Mouse (Mus musculus): ENCODE data around the gene Hmces. TPM values are rescaled to one million over a fixed set of nuclear protein-coding genes. Genes with fewer than 3 reads are reported as not detected.
A peak's percentile ranks its signal among the peaks of the same experiment; 100 is the strongest.

The Hmces gene
- polyA plus RNA-seq, 1 experiment from 2014 or later = 71.9 TPM

- H3K4me3 ChIP-seq (replicated peaks) = no peak overlapping the region
- H3K9me3 ChIP-seq = no peaks in the 10 kb centered on the region
- H3K27me3 ChIP-seq = no peaks in the 10 kb centered on the region
- no peak overlapping the region for H3K9ac ChIP-seq (replicated peaks)
- H3K4me1 ChIP-seq (replicated peaks) = no peaks in the 10 kb centered on the region
- H3K27ac ChIP-seq = no peak overlapping the region
- 31% methylated on average over 4 of the region's 4 CpGs for WGBS
- H3K4me2 ChIP-seq = no peak overlapping the region
- no peaks in the 10 kb centered on the region for H3K36me3 ChIP-seq
- no peak for ATAC-seq (ENCODE audit: insufficient number of reproducible peaks, insufficient read depth, low FRiP score, low TSS enrichment, low read depth)
These were observed 34.7 kb upstream of the Hmces start for GRCm38 (mm10) chr6:87879010-87879409.

GRCm38 (mm10) chr6:87879628-87880027 lies 34.1 kb upstream of the Hmces start:
- no peak for ATAC-seq (ENCODE audit: insufficient number of reproducible peaks, insufficient read depth, low FRiP score, low TSS enrichment, low read depth)
- WGBS = 75% methylated on average over 3 of the region's 3 CpGs
- Histone ChIP-seq H3K4me3 (replicated peaks) (no peak overlapping the region), H3K9ac (replicated peaks) (no peak overlapping the region), H3K27me3 (no peaks in the 10 kb centered on the region), H3K36me3 (no peaks in the 10 kb centered on the region), H3K27ac (no peak overlapping the region), H3K4me1 (replicated peaks) (no peaks in the 10 kb centered on the region), H3K4me2 (no peak overlapping the region), H3K9me3 (no peaks in the 10 kb centered on the region)

- no peaks in the 10 kb centered on the region for H3K27me3 ChIP-seq
- H3K9ac ChIP-seq (replicated peaks) = no peak overlapping the region
- WGBS = 75% methylated on average over 3 of the region's 3 CpGs
- no peak overlapping the region for H3K4me2 ChIP-seq
- ATAC-seq (ENCODE audit: insufficient number of reproducible peaks, insufficient read depth, low FRiP score, low TSS enrichment, low read depth) = no peak
- H3K36me3 ChIP-seq = no peaks in the 10 kb centered on the region
- no peaks in the 10 kb centered on the region for H3K9me3 ChIP-seq
- no peaks in the 10 kb centered on the region for H3K4me1 ChIP-seq (replicated peaks)
- H3K27ac ChIP-seq = no peak overlapping the region
- no peak overlapping the region for H3K4me3 ChIP-seq (replicated peaks)
These were observed 31.5 kb upstream of the Hmces start for GRCm38 (mm10) chr6:87882221-87882620.

GRCm38 (mm10) chr6:87882816-87883215 lies 30.9 kb upstream of the Hmces start:
- Histone ChIP-seq H3K27ac (no peak overlapping the region), H3K4me2 (no peak overlapping the region), H3K4me1 (replicated peaks) (no peaks in the 10 kb centered on the region), H3K4me3 (replicated peaks) (no peak overlapping the region), H3K36me3 (no peaks in the 10 kb centered on the region), H3K9ac (replicated peaks) (no peak overlapping the region), H3K9me3 (no peaks in the 10 kb centered on the region), H3K27me3 (no peaks in the 10 kb centered on the region)
- ATAC-seq (ENCODE audit: insufficient number of reproducible peaks, insufficient read depth, low FRiP score, low TSS enrichment, low read depth) = no peak
- 74% methylated on average over 4 of the region's 4 CpGs for WGBS

- Histone ChIP-seq H3K9ac (replicated peaks) (no peak overlapping the region), H3K36me3 (peaks cover 29% of the 10 kb centered on the region), H3K4me3 (replicated peaks) (no peak overlapping the region), H3K27me3 (no peaks in the 10 kb centered on the region), H3K4me1 (replicated peaks) (peaks cover 7% of the 10 kb centered on the region), H3K4me2 (no peak overlapping the region), H3K9me3 (no peaks in the 10 kb centered on the region), H3K27ac (no peak overlapping the region; the same call in 1 of the 2 replicates)
- ATAC-seq (ENCODE audit: insufficient number of reproducible peaks, insufficient read depth, low FRiP score, low TSS enrichment, low read depth) = no peak
- 88% methylated on average over 1 of the region's 1 CpGs for WGBS
These were observed 27.0 kb upstream of the Hmces start for GRCm38 (mm10) chr6:87886721-87887120.

GRCm38 (mm10) chr6:87887594-87888233 lies 26.0 kb upstream of the Hmces start, which contains the start of gene Copg1:
Copg1 (plus strand) TSS chr6:87887814.
- Histone ChIP-seq H3K4me1 (replicated peaks) (peaks cover 7% of the 10 kb centered on the region), H3K36me3 (peaks cover 39% of the 10 kb centered on the region), H3K4me3 (replicated peaks) (peak within 1 kb of the TSS; percentile 77), H3K4me2 (peak within 1 kb of the TSS; percentile 63), H3K27me3 (no peaks in the 10 kb centered on the region), H3K27ac (peak within 1 kb of the TSS; percentile 73), H3K9me3 (no peaks in the 10 kb centered on the region), H3K9ac (replicated peaks) (peak within 1 kb of the TSS; percentile 85)
- 1% methylated on average over 31 of the region's 31 CpGs for WGBS
- ATAC-seq (ENCODE audit: insufficient number of reproducible peaks, insufficient read depth, low FRiP score, low TSS enrichment, low read depth) = peak; percentile 94

GRCm38 (mm10) chr6:87893931-87894330 lies 19.8 kb upstream of the Hmces start:
- H3K36me3 ChIP-seq = peaks cover 99% of the 10 kb centered on the region
- 93% methylated on average over 7 of the region's 7 CpGs for WGBS
- no peak overlapping the region for H3K4me3 ChIP-seq (replicated peaks)
- no peak overlapping the region for H3K4me2 ChIP-seq
- H3K4me1 ChIP-seq (replicated peaks) = peaks cover 1% of the 10 kb centered on the region
- no peaks in the 10 kb centered on the region for H3K27me3 ChIP-seq
- no peaks in the 10 kb centered on the region for H3K9me3 ChIP-seq
- no peak overlapping the region for H3K27ac ChIP-seq
- ATAC-seq (ENCODE audit: insufficient number of reproducible peaks, insufficient read depth, low FRiP score, low TSS enrichment, low read depth) = no peak
- no peak overlapping the region for H3K9ac ChIP-seq (replicated peaks)

GRCm38 (mm10) chr6:87898028-87898427 lies 15.7 kb upstream of the Hmces start:
- no peak for ATAC-seq (ENCODE audit: insufficient number of reproducible peaks, insufficient read depth, low FRiP score, low TSS enrichment, low read depth)
- Histone ChIP-seq H3K4me2 (no peak overlapping the region), H3K27ac (no peak overlapping the region), H3K36me3 (peaks cover 99% of the 10 kb centered on the region), H3K9me3 (no peaks in the 10 kb centered on the region), H3K4me3 (replicated peaks) (no peak overlapping the region), H3K27me3 (no peaks in the 10 kb centered on the region), H3K4me1 (replicated peaks) (no peaks in the 10 kb centered on the region), H3K9ac (replicated peaks) (no peak overlapping the region)
- WGBS = 95% methylated on average over 10 of the region's 10 CpGs

GRCm38 (mm10) chr6:87906632-87907031 lies 7.1 kb upstream of the Hmces start:
- H3K4me3 ChIP-seq (replicated peaks) = no peak overlapping the region
- H3K9ac ChIP-seq (replicated peaks) = no peak overlapping the region
- no peak overlapping the region for H3K4me2 ChIP-seq
- peaks cover 98% of the 10 kb centered on the region for H3K36me3 ChIP-seq
- no peaks in the 10 kb centered on the region for H3K4me1 ChIP-seq (replicated peaks)
- no peak overlapping the region for H3K27ac ChIP-seq
- no peaks in the 10 kb centered on the region for H3K9me3 ChIP-seq
- no peak for ATAC-seq (ENCODE audit: insufficient number of reproducible peaks, insufficient read depth, low FRiP score, low TSS enrichment, low read depth)
- WGBS = 67% methylated on average over 5 of the region's 5 CpGs
- H3K27me3 ChIP-seq = no peaks in the 10 kb centered on the region

- WGBS = 91% methylated on average over 6 of the region's 6 CpGs
- no peak overlapping the region for H3K4me2 ChIP-seq
- no peaks in the 10 kb centered on the region for H3K9me3 ChIP-seq
- 0 out of 2 replicates have a peak, but pooled peaks cover 3% of the 10 kb centered on the region for H3K4me1 ChIP-seq (replicated peaks)
- no peak for ATAC-seq (ENCODE audit: insufficient number of reproducible peaks, insufficient read depth, low FRiP score, low TSS enrichment, low read depth)
- H3K4me3 ChIP-seq (replicated peaks) = no peak overlapping the region
- H3K27me3 ChIP-seq = no peaks in the 10 kb centered on the region
- H3K36me3 ChIP-seq = peaks cover 87% of the 10 kb centered on the region
- H3K27ac ChIP-seq = no peak overlapping the region
- H3K9ac ChIP-seq (replicated peaks) = no peak overlapping the region
These were observed 4.6 kb upstream of the Hmces start for GRCm38 (mm10) chr6:87909181-87909580.

GRCm38 (mm10) chr6:87911559-87911958 lies 2.2 kb upstream of the Hmces start:
- Histone ChIP-seq H3K27me3 (no peaks in the 10 kb centered on the region), H3K36me3 (peaks cover 70% of the 10 kb centered on the region), H3K9me3 (no peaks in the 10 kb centered on the region), H3K4me2 (no peak overlapping the region), H3K27ac (no peak overlapping the region), H3K4me1 (replicated peaks) (peaks cover 15% of the 10 kb centered on the region), H3K9ac (replicated peaks) (no peak overlapping the region), H3K4me3 (replicated peaks) (no peak overlapping the region)
- no peak for ATAC-seq (ENCODE audit: insufficient number of reproducible peaks, insufficient read depth, low FRiP score, low TSS enrichment, low read depth)
- 86% methylated on average over 6 of the region's 6 CpGs for WGBS
